Mouse (Mus musculus): Measurements from ENCODE around the gene Alg5. TPM values are rescaled to one million over a fixed set of nuclear protein-coding genes. Genes with fewer than 3 reads are reported as not detected.

The Alg5 gene
- polyA plus RNA-seq (2012; rRNA removed; ENCODE audit: low replicate concordance): 4.1 and 7.4 TPM in 2 replicates

GRCm38 (mm10) chr3:54735247-54736046 lies at the start of gene Alg5, which contains the start of gene Exosc8:
Alg5 (plus strand) TSS chr3:54735539.
Exosc8 (minus strand) TSS chr3:54735393.

GRCm38 (mm10) chr3:54692202-54693055 lies 42.9 kb upstream of the Alg5 start, which contains the start of gene Supt20:
Supt20 (plus strand) TSS chr3:54692807.

GRCm38 (mm10) chr3:54714253-54714652 lies 21.1 kb upstream of the Alg5 start, which contains the start of gene Gm21958:
Gm21958 (minus strand) TSS chr3:54714353.

GRCm38 (mm10) chr3:54755145-54756041 lies 20.1 kb downstream of the Alg5 start, which contains the start of gene Smad9:
Smad9 (plus strand) TSS chr3:54755582.

Other genes with a start within 250 kb of the Alg5 start
- 19.5 and 22.5 TPM in 2 replicates for gene Supt20, start 42.7 kb upstream of the Alg5 start, polyA plus RNA-seq (2012; rRNA removed; ENCODE audit: low replicate concordance)
- not detected in 2 replicates for gene Gm21958, start 21.2 kb upstream of the Alg5 start, polyA plus RNA-seq (2012; rRNA removed; ENCODE audit: low replicate concordance)
- 4.6 and 4.9 TPM in 2 replicates for gene Exosc8, start 146 bp upstream of the Alg5 start, polyA plus RNA-seq (2012; rRNA removed; ENCODE audit: low replicate concordance)
- 0.45 and 2.3 TPM in 2 replicates for gene Smad9, start 20.0 kb downstream of the Alg5 start, polyA plus RNA-seq (2012; rRNA removed; ENCODE audit: low replicate concordance)
- gene Rfxap, start 72.3 kb downstream of the Alg5 start, polyA plus RNA-seq (2012; rRNA removed; ENCODE audit: low replicate concordance): 8.7 and 23.8 TPM in 2 replicates
- 0.50 and 1.7 TPM in 2 replicates for gene Sertm1, start 180.3 kb downstream of the Alg5 start, polyA plus RNA-seq (2012; rRNA removed; ENCODE audit: low replicate concordance)